Mouse (Mus musculus) myocyte (in vitro differentiated cells): ENCODE measurements around the gene 0610010K14Rik.

ENCODE experiments used
- E2F4 ChIP-seq: IDR thresholded peaks from one replicate; pipeline ENCODE4 v1.6.1; 2011; ENCODE audit warnings: mild to moderate bottlenecking, control low read depth, moderate library complexity; ENCODE audit not compliant: insufficient read depth
- MAX ChIP-seq: IDR thresholded peaks from one replicate; pipeline ENCODE4 v1.6.1; 2011; ENCODE audit warnings: low read depth, mild to moderate bottlenecking, control low read depth
- MYOD1 ChIP-seq, 3 experiments: IDR thresholded peaks; one replicate each; pipeline ENCODE4 v1.6.1; 2011; ENCODE audit warnings: control low read depth in 2 of 3, low read depth in 2 of 3, mild to moderate bottlenecking in 2 of 3, moderate library complexity in 1 of 3; ENCODE audit not compliant: insufficient read length in 2 of 3, control insufficient read depth in 1 of 3
- POLR2A ChIP-seq: IDR thresholded peaks from one replicate; pipeline ENCODE4 v1.6.1; 2011; ENCODE audit warnings: low read depth, mild to moderate bottlenecking, control low read depth, moderate library complexity; ENCODE audit not compliant: insufficient read length

DNA sequence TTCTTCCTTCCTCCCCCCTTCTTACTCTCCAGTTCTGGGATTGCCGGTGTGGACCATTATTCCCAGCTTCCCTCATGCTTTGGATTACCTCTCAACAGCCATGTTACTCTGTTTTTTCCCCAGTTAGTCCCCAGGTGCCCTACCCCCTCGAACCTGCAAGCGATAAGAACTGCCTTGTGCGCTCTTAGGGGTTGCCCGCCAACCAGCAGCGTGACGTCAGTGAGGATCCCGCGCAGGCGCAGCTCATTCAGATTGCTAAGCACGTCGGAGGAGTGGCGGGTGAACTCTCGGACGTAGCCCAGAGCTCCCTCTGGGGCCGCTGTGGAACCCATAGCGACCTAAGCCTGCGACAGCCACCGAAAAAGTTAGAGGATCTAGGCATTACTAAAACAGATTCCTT is 8.9 kb downstream of the 0610010K14Rik start:
- TF ChIP-seq POLR2A (peak; percentile 66), MAX (no peak), E2F4 (peak; percentile 14), MYOD1 (IDR thresholded peaks at IDR 0.05; ENCODE audit: control insufficient read depth in 1 of 3, insufficient read length in 2 of 3, low read depth in 2 of 3) (no peak)
